Mouse (Mus musculus): ENCODE results near the gene Flnb. TPM values are rescaled to one million over a fixed set of nuclear protein-coding genes. Genes with fewer than 3 reads are reported as not detected.

The Flnb gene
- total and polyA plus RNA-seq, 2 experiments from 2014 or later, result 4.2 to 32.7 TPM

DNA sequence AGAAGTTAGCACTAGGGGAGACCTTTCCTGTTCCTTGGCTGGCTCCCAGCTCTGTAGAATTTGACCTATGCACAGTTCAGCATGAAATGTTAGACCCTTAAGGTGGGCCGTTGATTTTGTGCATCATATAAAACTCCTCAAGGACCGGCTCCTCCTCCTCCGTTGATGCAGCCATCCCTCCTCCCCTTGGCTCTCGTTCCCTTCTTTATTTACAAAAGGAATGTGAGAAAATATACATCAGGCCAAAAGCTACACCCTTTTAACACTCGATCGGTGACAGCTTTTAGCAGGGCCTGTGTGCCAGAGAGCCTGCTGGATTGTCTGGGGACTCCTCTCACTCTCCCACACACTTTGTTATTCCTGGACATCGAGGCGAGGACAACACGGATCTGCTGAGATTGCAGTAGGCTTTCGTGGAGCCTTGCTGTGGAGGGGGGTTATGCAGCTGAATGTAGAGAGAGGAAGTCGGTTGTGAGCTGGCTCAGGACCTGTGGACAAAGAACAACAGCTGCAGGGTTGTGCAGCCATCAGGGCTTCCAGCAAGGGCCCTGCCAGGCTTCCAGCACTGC, 82.8 kb downstream of the Flnb start:
- WGBS, result 43% methylated on average over 11 of the region's 11 CpGs
- Histone ChIP-seq H3K36me3 (ENCODE audit: insufficient read depth, low read length) (peaks cover 28% of the 10 kb centered on the region; the same call in 1 of the 2 replicates), H3K9ac (replicated peaks; ENCODE audit: low read length) (no peak overlapping the region), H3K4me1 (ENCODE audit: insufficient read depth, low read length) (peaks cover 8% of the 10 kb centered on the region; the same call in 1 of the 2 replicates), H3K4me2 (ENCODE audit: low read depth, low read length) (no peak overlapping the region), H3K27ac (peak overlapping the region; percentile 64), H3K4me3 (ENCODE audit: low read length) (no peak overlapping the region), H3K27me3 (ENCODE audit: insufficient read depth, low read length) (no peaks in the 10 kb centered on the region), H3K9me3 (ENCODE audit: low read length) (no peaks in the 10 kb centered on the region)
- DNase-seq (ENCODE audit: low spot score) (peak; percentile 24), ATAC-seq (peak; percentile 49; the same call in 1 of the 2 replicates)
- no peak for TF ChIP-seq CTCF (IDR thresholded peaks at IDR 0.05; ENCODE audit: low read depth)

DNA sequence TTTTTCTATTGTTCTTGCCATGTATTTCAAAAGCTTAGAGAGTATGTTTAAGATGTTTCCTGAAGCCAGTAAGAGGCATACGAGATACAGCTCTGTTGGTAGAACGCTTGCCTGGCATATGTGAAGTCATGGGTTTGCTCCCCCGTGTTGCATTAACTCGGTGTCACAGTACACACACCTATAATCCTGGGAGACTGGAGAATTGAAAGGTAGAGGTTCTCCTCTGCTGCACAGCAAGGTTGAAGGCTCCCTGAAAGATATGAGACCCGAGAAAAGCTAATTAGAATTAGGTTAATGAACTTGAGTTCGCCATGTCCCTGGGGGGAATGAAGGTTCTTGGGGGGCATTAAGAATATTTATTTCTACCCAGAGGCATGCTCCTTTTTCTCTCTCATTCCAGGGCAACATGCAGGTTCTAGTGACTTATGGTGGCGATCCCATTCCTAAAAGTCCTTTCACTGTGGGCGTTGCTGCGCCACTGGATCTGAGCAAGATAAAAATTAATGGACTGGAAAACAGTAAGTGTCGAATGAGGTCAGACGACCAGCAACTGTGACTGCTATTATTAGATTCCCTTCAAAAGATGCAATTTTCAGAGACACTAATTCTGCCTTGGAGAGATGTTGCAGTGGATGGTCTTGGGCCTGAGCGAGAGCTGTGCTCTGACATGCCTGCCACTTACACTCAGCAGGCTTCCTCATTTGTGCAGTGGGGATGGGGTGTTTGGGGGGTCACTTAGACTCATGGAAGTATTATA, 83.9 kb downstream of the Flnb start:
- 0 out of 2 replicates have a peak, but pooled peaks have one; percentile 54 for ATAC-seq
- no peak for TF ChIP-seq CTCF (IDR thresholded peaks at IDR 0.05; ENCODE audit: low read depth)
- Histone ChIP-seq H3K27me3 (ENCODE audit: insufficient read depth, low read length) (no peaks in the 10 kb centered on the region), H3K9me3 (ENCODE audit: low read length) (no peaks in the 10 kb centered on the region), H3K9ac (replicated peaks; ENCODE audit: low read length) (no peak overlapping the region), H3K4me1 (ENCODE audit: insufficient read depth, low read length) (peaks cover 8% of the 10 kb centered on the region; the same call in 1 of the 2 replicates), H3K4me3 (ENCODE audit: low read length) (no peak overlapping the region), H3K36me3 (ENCODE audit: insufficient read depth, low read length) (peaks cover 35% of the 10 kb centered on the region; the same call in 1 of the 2 replicates), H3K27ac (no peak overlapping the region), H3K4me2 (ENCODE audit: low read depth, low read length) (no peak overlapping the region)
- WGBS, result 59% methylated on average over 12 of the region's 12 CpGs
- DNase-seq (ENCODE audit: low spot score), result peak; percentile 23

DNA sequence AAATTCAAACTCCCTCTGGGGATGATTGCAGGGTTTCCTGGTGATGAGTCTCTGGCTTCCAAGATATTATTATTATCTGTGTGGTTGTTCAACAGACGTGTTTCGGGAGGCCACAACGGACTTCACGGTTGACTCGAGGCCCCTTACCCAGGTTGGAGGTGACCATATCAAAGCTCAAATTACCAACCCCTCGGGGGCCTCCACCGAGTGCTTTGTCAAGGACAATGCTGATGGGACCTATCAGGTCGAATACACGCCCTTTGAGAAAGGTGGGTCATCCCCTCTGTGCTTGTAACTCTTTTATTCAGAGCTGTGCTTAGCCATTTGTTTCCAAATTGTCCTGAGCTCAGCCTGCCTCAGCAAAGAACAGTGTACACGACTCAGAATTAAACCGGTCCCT, 89.3 kb downstream of the Flnb start:
- 79% methylated on average over 11 of the region's 11 CpGs for WGBS
- Histone ChIP-seq H3K36me3 (ENCODE audit: insufficient read depth, low read length) (peaks cover 46% of the 10 kb centered on the region), H3K9me3 (ENCODE audit: low read length) (no peaks in the 10 kb centered on the region), H3K27ac (no peak overlapping the region), H3K4me1 (ENCODE audit: insufficient read depth, low read length) (no peaks in the 10 kb centered on the region), H3K4me2 (ENCODE audit: low read depth, low read length) (no peak overlapping the region), H3K4me3 (ENCODE audit: low read length) (no peak overlapping the region), H3K9ac (replicated peaks; ENCODE audit: low read length) (no peak overlapping the region), H3K27me3 (ENCODE audit: insufficient read depth, low read length) (no peaks in the 10 kb centered on the region)
- no peak for TF ChIP-seq CTCF (IDR thresholded peaks at IDR 0.05; ENCODE audit: low read depth)
- DNase-seq (ENCODE audit: low spot score) (no peak), ATAC-seq (no peak)

DNA sequence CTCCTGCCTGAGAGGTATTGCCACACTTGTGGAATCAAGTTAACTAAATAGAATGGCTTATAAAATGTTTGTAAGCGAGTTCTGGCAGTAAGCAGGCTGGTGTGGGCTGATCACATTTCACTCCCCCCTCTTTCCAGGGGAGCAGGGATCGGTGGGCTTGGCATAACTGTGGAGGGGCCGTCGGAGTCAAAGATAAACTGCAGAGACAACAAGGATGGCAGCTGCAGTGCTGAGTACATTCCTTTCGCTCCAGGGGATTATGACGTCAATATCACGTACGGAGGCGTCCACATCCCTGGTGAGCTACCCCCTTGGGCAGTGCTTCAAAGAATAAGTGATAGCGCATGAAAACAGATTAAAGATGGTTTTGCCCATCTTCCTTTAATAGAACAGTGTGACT, 91.7 kb downstream of the Flnb start:
- WGBS, result 75% methylated on average over 10 of the region's 10 CpGs
- Histone ChIP-seq H3K4me1 (ENCODE audit: insufficient read depth, low read length) (no peaks in the 10 kb centered on the region), H3K9me3 (ENCODE audit: low read length) (no peaks in the 10 kb centered on the region), H3K36me3 (ENCODE audit: insufficient read depth, low read length) (peaks cover 47% of the 10 kb centered on the region), H3K4me2 (ENCODE audit: low read depth, low read length) (no peak overlapping the region), H3K27me3 (ENCODE audit: insufficient read depth, low read length) (no peaks in the 10 kb centered on the region), H3K27ac (no peak overlapping the region), H3K9ac (replicated peaks; ENCODE audit: low read length) (no peak overlapping the region), H3K4me3 (ENCODE audit: low read length) (no peak overlapping the region)
- TF ChIP-seq CTCF (IDR thresholded peaks at IDR 0.05; ENCODE audit: low read depth), result no peak
- DNase-seq (ENCODE audit: low spot score), result no peak
- ATAC-seq, result no peak

DNA sequence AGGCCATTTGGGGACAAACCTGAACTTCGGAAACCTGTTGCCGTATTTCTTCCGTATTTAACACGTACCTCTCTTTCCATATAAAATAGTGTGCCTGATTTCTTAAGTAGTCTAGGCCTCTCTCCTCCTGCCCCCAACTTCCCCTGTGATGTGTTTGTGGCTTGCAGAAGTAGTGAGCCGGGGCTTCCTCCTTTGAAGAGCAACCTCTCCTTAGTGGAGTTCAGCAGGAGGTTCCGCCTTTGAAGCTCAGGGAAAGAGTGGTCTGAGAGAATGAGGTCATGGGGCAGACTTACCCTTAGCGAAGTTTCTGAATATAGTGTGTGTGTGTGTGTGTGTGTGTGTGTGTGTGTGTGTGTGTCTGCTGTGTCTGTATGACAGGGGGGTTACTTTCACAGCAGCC, 96.1 kb downstream of the Flnb start:
- no peak overlapping the region for H3K4me3 ChIP-seq (ENCODE audit: low read length)
- peaks cover 56% of the 10 kb centered on the region for H3K36me3 ChIP-seq (ENCODE audit: insufficient read depth, low read length)
- no peaks in the 10 kb centered on the region for H3K9me3 ChIP-seq (ENCODE audit: low read length)
- ATAC-seq, result peak; percentile 31; the same call in 1 of the 2 replicates
- DNase-seq (ENCODE audit: low spot score), result no peak
- no peak overlapping the region for H3K9ac ChIP-seq (replicated peaks; ENCODE audit: low read length)
- H3K27me3 ChIP-seq (ENCODE audit: insufficient read depth, low read length), result no peaks in the 10 kb centered on the region
- H3K27ac ChIP-seq, result no peak overlapping the region
- no peak overlapping the region for H3K4me2 ChIP-seq (ENCODE audit: low read depth, low read length)
- TF ChIP-seq CTCF (IDR thresholded peaks at IDR 0.05; ENCODE audit: low read depth), result no peak
- H3K4me1 ChIP-seq (ENCODE audit: insufficient read depth, low read length), result no peaks in the 10 kb centered on the region
- WGBS, result 72% methylated on average over 7 of the region's 7 CpGs

DNA sequence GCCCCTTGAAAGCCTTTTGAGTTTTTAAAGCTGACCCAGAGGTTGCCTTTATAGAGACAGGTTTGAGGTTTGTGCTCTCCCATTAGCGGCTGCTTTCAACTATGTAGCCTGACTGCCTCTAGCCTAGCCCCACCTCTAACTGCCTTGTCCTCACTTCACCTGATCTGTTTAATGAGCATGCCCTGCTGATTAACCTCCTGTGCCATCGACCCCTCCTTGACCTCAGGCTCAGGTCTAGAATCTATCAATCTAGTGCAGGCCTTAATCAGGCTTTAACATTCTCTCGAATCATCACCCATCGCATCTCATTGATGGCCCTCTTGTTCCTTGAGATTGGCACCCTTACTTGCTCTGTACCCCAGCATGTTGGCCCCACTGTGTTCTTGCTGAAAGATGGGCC, 96.7 kb downstream of the Flnb start:
- Histone ChIP-seq H3K27ac (no peak overlapping the region), H3K36me3 (ENCODE audit: insufficient read depth, low read length) (peaks cover 57% of the 10 kb centered on the region), H3K9ac (replicated peaks; ENCODE audit: low read length) (no peak overlapping the region), H3K4me2 (ENCODE audit: low read depth, low read length) (no peak overlapping the region), H3K9me3 (ENCODE audit: low read length) (no peaks in the 10 kb centered on the region), H3K27me3 (ENCODE audit: insufficient read depth, low read length) (no peaks in the 10 kb centered on the region), H3K4me3 (ENCODE audit: low read length) (no peak overlapping the region), H3K4me1 (ENCODE audit: insufficient read depth, low read length) (no peaks in the 10 kb centered on the region)
- DNase-seq (ENCODE audit: low spot score), result no peak
- 81% methylated on average over 4 of the region's 4 CpGs for WGBS
- no peak for ATAC-seq
- no peak for TF ChIP-seq CTCF (IDR thresholded peaks at IDR 0.05; ENCODE audit: low read depth)
